Mouse (Mus musculus) CH12.LX (cell line): ENCODE measurements around the gene Dda1. TPM values are rescaled to one million over a fixed set of nuclear protein-coding genes. Genes with fewer than 3 reads are reported as not detected.

Experiments
- DNase-seq: peaks from one replicate; pipeline ENCODE4 v3.0.0-alpha.2; 2013; ENCODE audit errors: extremely low read depth
- H3K27ac ChIP-seq: 2 replicates; pipeline ENCODE4 v1.5.1; 2012; ENCODE audit warnings: low read depth, mild to moderate bottlenecking, control low read depth, moderate library complexity; ENCODE audit not compliant: insufficient read depth
- H3K27me3 ChIP-seq: replicated peaks from 2 replicates; pipeline ENCODE3; 2012; ENCODE audit warnings: inconsistent platforms
- H3K36me3 ChIP-seq, 2 experiments: replicated peaks in 1 of 2; 2 replicates each; pipeline versions ENCODE3 to v1.6.1; 2012; ENCODE audit warnings: inconsistent platforms in 1 of 2, low read length in 1 of 2, mild to moderate bottlenecking in 1 of 2, mixed read lengths in 1 of 2, moderate library complexity in 1 of 2; ENCODE audit not compliant: control insufficient read depth in 1 of 2, insufficient read depth in 1 of 2
- H3K4me1 ChIP-seq, 2 experiments: 2 replicates each; pipeline ENCODE4 v1.6.1; 2012; ENCODE audit warnings: inconsistent platforms in 1 of 2, moderate library complexity in 1 of 2; ENCODE audit not compliant: insufficient read depth in 2 of 2, control insufficient read depth in 1 of 2
- H3K4me2 ChIP-seq: 2 replicates; pipeline ENCODE4 v1.6.1; 2012; ENCODE audit warnings: low read depth, mild to moderate bottlenecking, control low read depth; ENCODE audit not compliant: poor library complexity, insufficient read depth, severe bottlenecking
- H3K4me3 ChIP-seq, 3 experiments: fragments of 150-350 bp in 1 of 3; sonication (generic) in 1 of 3; replicated peaks in 1 of 3; 2 replicates each; pipeline versions ENCODE3 to v1.5.1; 2011 to 2012; ENCODE audit warnings: low read depth in 2 of 3, low read length in 2 of 3, mild to moderate bottlenecking in 2 of 3, moderate library complexity in 2 of 3, control low read depth in 1 of 3, improper control_type of control experiment in 1 of 3, inconsistent platforms in 1 of 3, mixed read lengths in 1 of 3; ENCODE audit not compliant: poor library complexity in 1 of 3
- H3K79me2 ChIP-seq: replicated peaks from 2 replicates; pipeline ENCODE4 v1.6.1; 2012; ENCODE audit warnings: mild to moderate bottlenecking, moderate library complexity; ENCODE audit not compliant: control insufficient read depth, poor library complexity, insufficient read depth, severe bottlenecking; ENCODE audit errors: extremely low read depth
- H3K9ac ChIP-seq: 2 replicates; pipeline ENCODE4 v1.6.1; 2012; ENCODE audit warnings: low read depth, mild to moderate bottlenecking, control low read depth, moderate library complexity; ENCODE audit not compliant: insufficient read depth
- H3K9me3 ChIP-seq: replicated peaks from 2 replicates; pipeline ENCODE3; 2012; ENCODE audit warnings: low read length, inconsistent platforms, mixed read lengths
- CHD2 ChIP-seq: IDR thresholded peaks from 2 replicates; pipeline ENCODE4 v1.6.1; 2011; ENCODE audit warnings: low read length, improper control_type of control experiment
- CTCF ChIP-seq, 2 experiments: IDR thresholded peaks in 1 of 2; conservative IDR thresholded peaks in 1 of 2; 2 replicates each; pipeline ENCODE4 v1.5.1; 2011 to 2012; ENCODE audit warnings: low read depth in 2 of 2, low read length in 2 of 2, improper control_type of control experiment in 1 of 2, inconsistent platforms in 1 of 2, mild to moderate bottlenecking in 1 of 2, moderate library complexity in 1 of 2
- E2F4 ChIP-seq: IDR thresholded peaks from 2 replicates; pipeline ENCODE4 v1.6.1; 2011; ENCODE audit warnings: low read depth, low read length, improper control_type of control experiment; ENCODE audit not compliant: insufficient replicate concordance
- ELF1 ChIP-seq: IDR thresholded peaks from 2 replicates; pipeline ENCODE4 v1.6.1; 2014; ENCODE audit warnings: low read depth, mild to moderate bottlenecking, inconsistent platforms, low read length, improper control_type of control experiment
- EP300 ChIP-seq: IDR thresholded peaks from 2 replicates; pipeline ENCODE4 v1.6.1; 2011; ENCODE audit warnings: low read length, improper control_type of control experiment
- ETS1 ChIP-seq: conservative IDR thresholded peaks from 2 replicates; pipeline ENCODE4 v1.6.1; 2012; ENCODE audit warnings: low read depth, mild to moderate bottlenecking, inconsistent platforms, low read length, improper control_type of control experiment, moderate library complexity
- GABPA ChIP-seq: IDR thresholded peaks from 2 replicates; pipeline ENCODE4 v1.6.1; 2012; ENCODE audit warnings: low read depth, low read length, improper control_type of control experiment, inconsistent platforms; ENCODE audit not compliant: insufficient replicate concordance
- HCFC1 ChIP-seq: IDR thresholded peaks from 2 replicates; pipeline ENCODE4 v1.6.1; 2012; ENCODE audit warnings: low read depth, mild to moderate bottlenecking, inconsistent platforms, low read length, improper control_type of control experiment
- JUN ChIP-seq: IDR thresholded peaks from 2 replicates; pipeline ENCODE4 v1.6.1; 2011; ENCODE audit warnings: low read depth, mild to moderate bottlenecking, low read length, improper control_type of control experiment, moderate library complexity; ENCODE audit not compliant: insufficient read depth
- KAT2A ChIP-seq: IDR thresholded peaks from 2 replicates; pipeline ENCODE4 v1.6.1; 2012; ENCODE audit warnings: low read length, improper control_type of control experiment, inconsistent platforms; ENCODE audit not compliant: insufficient replicate concordance
- MAFK ChIP-seq: IDR thresholded peaks from 2 replicates; pipeline ENCODE4 v1.6.1; 2011; ENCODE audit warnings: low read length, improper control_type of control experiment; ENCODE audit not compliant: insufficient replicate concordance
- MAX ChIP-seq: IDR thresholded peaks from 2 replicates; pipeline ENCODE4 v1.6.1; 2011; ENCODE audit warnings: low read length, improper control_type of control experiment
- MXI1 ChIP-seq: IDR thresholded peaks from 2 replicates; pipeline ENCODE4 v1.6.1; 2011; ENCODE audit warnings: mild to moderate bottlenecking, low read depth, low read length, improper control_type of control experiment
- MYC ChIP-seq: IDR thresholded peaks from 2 replicates; pipeline ENCODE4 v1.6.1; 2011; ENCODE audit warnings: low read depth, mild to moderate bottlenecking, improper control_type of control experiment, low read length
- NRF1 ChIP-seq: IDR thresholded peaks from 2 replicates; pipeline ENCODE4 v1.6.1; 2014; ENCODE audit warnings: low read depth, mild to moderate bottlenecking, inconsistent platforms, low read length, improper control_type of control experiment, moderate library complexity
- PAX5 ChIP-seq: IDR thresholded peaks from 2 replicates; pipeline ENCODE4 v1.6.1; 2012; ENCODE audit warnings: low read length, inconsistent platforms, mixed read lengths
- RAD21 ChIP-seq: IDR thresholded peaks from 2 replicates; pipeline ENCODE4 v1.6.1; 2011; ENCODE audit warnings: low read depth, mild to moderate bottlenecking, low read length, improper control_type of control experiment, moderate library complexity
- RCOR1 ChIP-seq: conservative IDR thresholded peaks from 2 replicates; pipeline ENCODE4 v1.6.1; 2012; ENCODE audit warnings: low read depth, mild to moderate bottlenecking, inconsistent platforms, low read length, improper control_type of control experiment
- SIN3A ChIP-seq: IDR thresholded peaks from 2 replicates; pipeline ENCODE4 v1.6.1; 2012; ENCODE audit warnings: low read length, improper control_type of control experiment, inconsistent platforms
- SMC3 ChIP-seq: IDR thresholded peaks from 2 replicates; pipeline ENCODE4 v1.6.1; 2011; ENCODE audit warnings: low read depth, low read length, improper control_type of control experiment
- TCF12 ChIP-seq: IDR thresholded peaks from 2 replicates; pipeline ENCODE4 v1.6.1; 2014; ENCODE audit warnings: low read depth, mild to moderate bottlenecking, inconsistent platforms, low read length, improper control_type of control experiment
- UBTF ChIP-seq: IDR thresholded peaks from 2 replicates; pipeline ENCODE4 v1.6.1; 2012; ENCODE audit warnings: low read depth, mild to moderate bottlenecking, inconsistent platforms, low read length, improper control_type of control experiment, moderate library complexity
- ZKSCAN1 ChIP-seq: IDR thresholded peaks from 2 replicates; pipeline ENCODE4 v1.6.1; 2012; ENCODE audit warnings: low read depth, inconsistent platforms, low read length, improper control_type of control experiment, borderline replicate concordance
- ZNF384 ChIP-seq: IDR thresholded peaks from 2 replicates; pipeline ENCODE4 v1.6.1; 2012; ENCODE audit warnings: low read depth, low read length, improper control_type of control experiment, inconsistent platforms
- dilution Hi-C: fragments of 300-500 bp; cut with MboI; formaldehyde crosslinking; loops from 2 replicates; pipeline ENCODE4 v1.14.3; 2020; ENCODE audit warnings: low sequenced_read_pairs; ENCODE audit not compliant: extremely low pct_unique_long_range_greater_than_20kb, extremely low pct_ligation_motif_present
- in situ Hi-C: fragments of 300-500 bp; cut with MboI; formaldehyde crosslinking; loops from 3 replicates; pipeline ENCODE4 v1.14.3; 2019; ENCODE audit warnings: low sequenced_read_pairs, low pct_ligation_motif_present, low pct_unique_long_range_greater_than_20kb, mixed read lengths
- polyA plus RNA-seq: library from polyadenylated mRNA; unstranded; fragments of >175 nt; gene quantifications from 2 replicates; pipeline ENCODE4 v1.2.1, GENCODE M21; 2012; ENCODE audit warnings: low read depth; ENCODE audit not compliant: insufficient read length
- total RNA-seq, 2 experiments: library from RNA; depleted of rRNA; stranded (reverse); fragments of 300-350 nt in 1 of 2; fragments of >200 nt in 1 of 2; gene quantifications; 2 replicates each; pipeline ENCODE4 v1.2.3; 2012 to 2014

Gene Dda1
- total and polyA plus RNA-seq, 3 experiments, result 57.4 to 78.1 (median 59.3) TPM

DNA sequence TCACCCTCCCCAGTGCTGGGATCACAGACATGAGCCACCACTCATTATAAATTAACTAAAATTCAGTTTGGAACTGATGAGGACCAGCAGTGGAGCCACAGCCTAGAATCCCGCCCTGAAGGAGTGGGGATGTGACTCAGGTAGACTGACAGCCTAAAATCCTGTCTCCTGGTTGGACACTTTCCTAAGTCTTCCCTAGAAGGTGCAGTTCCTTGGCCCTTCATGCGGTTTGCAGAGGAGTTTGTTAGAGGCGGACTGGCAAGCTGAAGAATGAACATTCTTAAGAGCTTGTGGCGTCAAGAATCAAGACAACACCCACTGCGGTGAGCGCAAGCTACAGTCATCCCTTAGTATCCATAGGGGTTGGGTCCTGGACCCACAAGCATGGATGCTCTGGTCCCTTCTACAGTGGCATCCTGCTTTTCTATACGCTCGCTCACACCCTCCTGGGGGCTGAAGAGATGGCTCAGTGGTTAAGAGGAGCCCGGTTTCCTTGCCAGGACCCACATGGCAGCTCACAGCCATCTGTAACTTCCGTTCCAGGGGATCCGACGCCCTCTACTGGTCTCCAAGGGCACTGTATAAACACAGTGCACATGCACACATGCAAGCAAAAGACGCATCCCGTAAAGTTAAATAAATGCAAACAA is 8.3 kb downstream of the Dda1 start:
- TF ChIP-seq MXI1 (peak; percentile 66), ZKSCAN1 (no peak), PAX5 (no peak), NRF1 (no peak), UBTF (no peak), TCF12 (no peak), RCOR1 (no peak), MYC (peak; percentile 74), RAD21 (peak; percentile 9), CTCF (conservative IDR thresholded peaks at IDR 0.05 in 1 of 2, IDR thresholded peaks at IDR 0.05 in 1 of 2; ENCODE audit: low read depth in 2 of 2, low read length in 2 of 2) (peak; percentile 45 to 67; a peak in 3 of 4 replicates), ELF1 (0 out of 2 replicates have a peak, but pooled peaks have one; percentile 25), E2F4 (no peak), GABPA (no peak), SIN3A (no peak), KAT2A (no peak), MAX (peak; percentile 61), ETS1 (no peak), ZNF384 (no peak), CHD2 (no peak), HCFC1 (no peak), MAFK (no peak), JUN (no peak), EP300 (no peak), SMC3 (peak; percentile 18; the same call in 1 of the 2 replicates)
- H3K79me2 ChIP-seq, result no peaks in the 10 kb centered on the region
- in situ Hi-C loops, result no loop called here
- no peak overlapping the region for H3K27ac ChIP-seq
- H3K9me3 ChIP-seq, result no peaks in the 10 kb centered on the region
- H3K4me3 ChIP-seq, result peak overlapping the region in 2 of 3 experiments; percentile 22 to 68
- H3K4me2 ChIP-seq, result peak overlapping the region; percentile 64
- no peaks in the 10 kb centered on the region for H3K27me3 ChIP-seq
- dilution Hi-C loops, result no loop called here
- peaks cover 8% of the 10 kb centered on the region in 2 experiments for H3K4me1 ChIP-seq
- DNase-seq, result peak; percentile 46
- H3K36me3 ChIP-seq, result peaks cover 32 to 51% of the 10 kb centered on the region in 2 experiments
- H3K9ac ChIP-seq, result peak overlapping the region; percentile 30
